Mouse (Mus musculus) MEL (cell line): ENCODE data around the gene D230025D16Rik. TPM values are rescaled to one million over a fixed set of nuclear protein-coding genes. Genes with fewer than 3 reads are reported as not detected.
A peak's percentile ranks its signal among the peaks of the same experiment; 100 is the strongest.

ENCODE experiments used
- DNase-seq: peaks from one replicate; pipeline ENCODE4 v3.0.0; 2011; ENCODE audit warnings: low read depth, low spot score
- H3K27ac ChIP-seq: 2 replicates; pipeline ENCODE4 v1.5.1; 2012; ENCODE audit warnings: low read depth, mild to moderate bottlenecking, control low read depth, low read length, moderate library complexity; ENCODE audit not compliant: control insufficient read depth
- H3K27me3 ChIP-seq, 2 experiments: fragments of 150-350 bp in 1 of 2; sonication (generic) in 1 of 2; 2 replicates each; pipeline ENCODE4 v1.6.1; 2012; ENCODE audit warnings: low read length in 2 of 2, mild to moderate bottlenecking in 2 of 2, improper control_type of control experiment in 1 of 2, moderate library complexity in 1 of 2; ENCODE audit not compliant: insufficient read depth in 2 of 2, control insufficient read depth in 1 of 2
- H3K36me3 ChIP-seq, 2 experiments: 2 replicates each; pipeline ENCODE4 v1.6.1; 2012 to 2014; ENCODE audit warnings: low read length in 2 of 2, improper control_type of control experiment in 1 of 2, inconsistent platforms in 1 of 2, mild to moderate bottlenecking in 1 of 2; ENCODE audit not compliant: insufficient read depth in 2 of 2, control insufficient read depth in 1 of 2
- H3K4me1 ChIP-seq, 2 experiments: fragments of 150-350 bp in 1 of 2; sonication (generic) in 1 of 2; 2 replicates each; pipeline ENCODE4 v1.6.1; 2012; ENCODE audit warnings: low read length in 2 of 2, improper control_type of control experiment in 1 of 2, mild to moderate bottlenecking in 1 of 2; ENCODE audit not compliant: insufficient read depth in 2 of 2, control insufficient read depth in 1 of 2
- H3K4me3 ChIP-seq, 2 experiments: fragments of 150-350 bp in 1 of 2; sonication (generic) in 1 of 2; 2 replicates each; pipeline ENCODE4 v1.5.1; 2012; ENCODE audit warnings: low read depth in 2 of 2, low read length in 2 of 2, mild to moderate bottlenecking in 2 of 2, moderate library complexity in 2 of 2, control low read depth in 1 of 2, improper control_type of control experiment in 1 of 2; ENCODE audit not compliant: control insufficient read depth in 1 of 2, insufficient read depth in 1 of 2
- H3K79me2 ChIP-seq: 2 replicates; pipeline ENCODE4 v1.6.1; 2012; ENCODE audit warnings: mild to moderate bottlenecking, low read length, moderate library complexity; ENCODE audit not compliant: control insufficient read depth, poor library complexity, insufficient read depth
- H3K9ac ChIP-seq: 2 replicates; pipeline ENCODE4 v1.6.1; 2012; ENCODE audit warnings: low read depth, mild to moderate bottlenecking, control low read depth, low read length, moderate library complexity; ENCODE audit not compliant: control insufficient read depth, poor library complexity, severe bottlenecking
- H3K9me3 ChIP-seq: fragments of 150-350 bp; sonication (generic); replicated peaks from 2 replicates; pipeline ENCODE4 v1.6.1; 2012; ENCODE audit warnings: mild to moderate bottlenecking, low read length, improper control_type of control experiment, moderate library complexity; ENCODE audit not compliant: insufficient read depth
- CTCF ChIP-seq, 3 experiments: IDR thresholded peaks in 2 of 3; conservative IDR thresholded peaks in 1 of 3; 2 replicates each; pipeline ENCODE4 v1.5.1; 2011 to 2012; ENCODE audit warnings: low read length in 3 of 3, low read depth in 2 of 3, mild to moderate bottlenecking in 2 of 3, improper control_type of control experiment in 1 of 3, inconsistent platforms in 1 of 3, mixed read lengths in 1 of 3, moderate library complexity in 1 of 3; ENCODE audit not compliant: control insufficient read depth in 1 of 3, insufficient read depth in 1 of 3, poor library complexity in 1 of 3, severe bottlenecking in 1 of 3
- E2F4 ChIP-seq: IDR thresholded peaks from 2 replicates; pipeline ENCODE4 v1.6.1; 2011; ENCODE audit warnings: low read depth, low read length, improper control_type of control experiment, borderline replicate concordance
- EP300 ChIP-seq, 2 experiments: IDR thresholded peaks; 2 replicates each; pipeline ENCODE4 v1.6.1; 2011; ENCODE audit warnings: improper control_type of control experiment in 2 of 2, low read length in 2 of 2, low read depth in 1 of 2, mild to moderate bottlenecking in 1 of 2
- ETS1 ChIP-seq: IDR thresholded peaks from 2 replicates; pipeline ENCODE4 v1.6.1; 2012; ENCODE audit warnings: low read depth, mild to moderate bottlenecking, inconsistent platforms, low read length, improper control_type of control experiment, moderate library complexity
- GABPA ChIP-seq: IDR thresholded peaks from 2 replicates; pipeline ENCODE4 v1.6.1; 2012; ENCODE audit warnings: low read depth, mild to moderate bottlenecking, inconsistent platforms, low read length, improper control_type of control experiment, moderate library complexity
- GATA1 ChIP-seq: IDR thresholded peaks from 2 replicates; pipeline ENCODE4 v1.6.1; 2011; ENCODE audit warnings: low read depth, low read length, improper control_type of control experiment
- HCFC1 ChIP-seq: IDR thresholded peaks from 2 replicates; pipeline ENCODE4 v1.6.1; 2012; ENCODE audit warnings: low read depth, mild to moderate bottlenecking, inconsistent platforms, low read length, improper control_type of control experiment, moderate library complexity
- JUND ChIP-seq: IDR thresholded peaks from 2 replicates; pipeline ENCODE4 v1.6.1; 2011; ENCODE audit warnings: low read depth, mild to moderate bottlenecking, improper control_type of control experiment, low read length
- MAX ChIP-seq: IDR thresholded peaks from 2 replicates; pipeline ENCODE4 v1.6.1; 2011; ENCODE audit warnings: low read length, improper control_type of control experiment
- MYB ChIP-seq: IDR thresholded peaks from 2 replicates; pipeline ENCODE4 v1.6.1; 2011; ENCODE audit warnings: mild to moderate bottlenecking, low read depth, low read length, improper control_type of control experiment
- NELFE ChIP-seq: IDR thresholded peaks from 2 replicates; pipeline ENCODE4 v1.6.1; 2011; ENCODE audit warnings: low read depth, low read length, improper control_type of control experiment
- POLR2A ChIP-seq, 2 experiments: IDR thresholded peaks; 2 replicates each; pipeline ENCODE4 v1.6.1; 2011 to 2012; ENCODE audit warnings: low read length in 2 of 2, mild to moderate bottlenecking in 2 of 2, control low read depth in 1 of 2, improper control_type of control experiment in 1 of 2, low read depth in 1 of 2, moderate library complexity in 1 of 2; ENCODE audit not compliant: control insufficient read depth in 1 of 2, insufficient read depth in 1 of 2, poor library complexity in 1 of 2
- POLR2AphosphoS2 ChIP-seq: IDR thresholded peaks from 2 replicates; pipeline ENCODE4 v1.6.1; 2011; ENCODE audit warnings: low read length, improper control_type of control experiment
- POLR2AphosphoS5 ChIP-seq: IDR thresholded peaks from 2 replicates; pipeline ENCODE4 v1.6.1; 2012; ENCODE audit warnings: low read depth, borderline replicate concordance, mild to moderate bottlenecking, inconsistent platforms, low read length, moderate library complexity, mixed read lengths
- SIN3A ChIP-seq: IDR thresholded peaks from 2 replicates; pipeline ENCODE4 v1.6.1; 2012; ENCODE audit warnings: low read length, improper control_type of control experiment, inconsistent platforms
- TBP ChIP-seq: IDR thresholded peaks from 2 replicates; pipeline ENCODE4 v1.8.0; 2011; ENCODE audit warnings: low read depth, low read length, improper control_type of control experiment
- TCF12 ChIP-seq: IDR thresholded peaks from 2 replicates; pipeline ENCODE4 v1.6.1; 2014; ENCODE audit warnings: low read depth, mild to moderate bottlenecking, inconsistent platforms, low read length, improper control_type of control experiment, moderate library complexity
- USF1 ChIP-seq: IDR thresholded peaks from 2 replicates; pipeline ENCODE4 v1.6.1; 2014; ENCODE audit warnings: low read depth, mild to moderate bottlenecking, inconsistent platforms, low read length, improper control_type of control experiment, moderate library complexity
- USF2 ChIP-seq, 2 experiments: IDR thresholded peaks; 2 replicates each; pipeline ENCODE4 v1.6.1; 2011 to 2012; ENCODE audit warnings: improper control_type of control experiment in 2 of 2, low read length in 2 of 2, borderline replicate concordance in 1 of 2, inconsistent platforms in 1 of 2, low read depth in 1 of 2, mild to moderate bottlenecking in 1 of 2; ENCODE audit not compliant: insufficient read depth in 1 of 2
- ZC3H11A ChIP-seq: IDR thresholded peaks from 2 replicates; pipeline ENCODE4 v1.6.1; 2012; ENCODE audit warnings: low read depth, mild to moderate bottlenecking, inconsistent platforms, low read length, improper control_type of control experiment
- ZKSCAN1 ChIP-seq: IDR thresholded peaks from 2 replicates; pipeline ENCODE4 v1.6.1; 2012; ENCODE audit warnings: low read depth, mild to moderate bottlenecking, inconsistent platforms, low read length, improper control_type of control experiment, moderate library complexity
- ZMIZ1 ChIP-seq: IDR thresholded peaks from 2 replicates; pipeline ENCODE4 v1.6.1; 2012; ENCODE audit warnings: low read depth, mild to moderate bottlenecking, inconsistent platforms, low read length, improper control_type of control experiment, moderate library complexity
- ZNF384 ChIP-seq: IDR thresholded peaks from 2 replicates; pipeline ENCODE4 v1.6.1; 2012; ENCODE audit warnings: low read depth, mild to moderate bottlenecking, inconsistent platforms, low read length, improper control_type of control experiment
- polyA plus RNA-seq, 2 experiments: library from polyadenylated mRNA; stranded (reverse) in 1 of 2; unstranded in 1 of 2; fragments of >175 nt in 1 of 2; fragments of >200 nt in 1 of 2; gene quantifications; 2 replicates each; pipeline versions ENCODE4 v1.2.1 to v1.2.4; 2012; ENCODE audit warnings: low replicate concordance in 2 of 2, low read depth in 1 of 2; ENCODE audit not compliant: insufficient read length in 2 of 2, insufficient read depth in 1 of 2, missing spikeins in 1 of 2
- total RNA-seq: library from RNA; depleted of rRNA; stranded (reverse); fragments of 300-350 nt; gene quantifications from 2 replicates; pipeline ENCODE4 v1.2.3, GENCODE M21; 2012

The D230025D16Rik gene
- total and polyA plus RNA-seq, 3 experiments: 18.3 to 22.4 TPM; not detected in 1

GRCm38 (mm10) chr8:105295256-105295655 lies 70.3 kb downstream of the D230025D16Rik start:
- Histone ChIP-seq H3K27ac (no peak overlapping the region), H3K4me3 (no peak overlapping the region), H3K4me1 (peaks cover 9 to 21% of the 10 kb centered on the region in 2 experiments)

GRCm38 (mm10) chr8:105295895-105296573 lies 71.1 kb downstream of the D230025D16Rik start, which contains the start of gene Exoc3l:
Gene Exoc3l (minus strand): TSS chr8:105296101.
- Histone ChIP-seq H3K4me1 (peaks cover 11 to 21% of the 10 kb centered on the region in 2 experiments), H3K79me2 (peaks cover 32% of the 10 kb centered on the region), H3K27ac (peak within 1 kb of the TSS; percentile 69; the same call in 1 of the 2 replicates), H3K9ac (peak within 1 kb of the TSS; percentile 78), H3K27me3 (no peaks in the 10 kb centered on the region), H3K4me3 (peak within 1 kb of the TSS; percentile 81 to 86), H3K9me3 (no peaks in the 10 kb centered on the region), H3K36me3 (peaks cover 7 to 21% of the 10 kb centered on the region in 2 experiments)
- DNase-seq: no peak
- TF ChIP-seq POLR2A (IDR thresholded peaks at IDR 0.05; ENCODE audit: control insufficient read depth in 1 of 2, insufficient read depth in 1 of 2, low read depth in 1 of 2, low read length in 2 of 2, poor library complexity in 1 of 2) (no peak), USF1 (no peak), CTCF (IDR thresholded peaks at IDR 0.05 in 2 of 3, conservative IDR thresholded peaks at IDR 0.05 in 1 of 3; ENCODE audit: control insufficient read depth in 1 of 3, insufficient read depth in 1 of 3, low read depth in 2 of 3, low read length in 3 of 3, poor library complexity in 1 of 3, severe bottlenecking in 1 of 3) (no peak), MAX (no peak), NELFE (no peak), TCF12 (no peak), HCFC1 (no peak), ETS1 (no peak), JUND (no peak), E2F4 (no peak), ZKSCAN1 (no peak), POLR2AphosphoS5 (no peak), MYB (no peak), TBP (no peak), ZNF384 (no peak), USF2 (IDR thresholded peaks at IDR 0.05; ENCODE audit: borderline replicate concordance in 1 of 2, insufficient read depth in 1 of 2, low read depth in 1 of 2, low read length in 2 of 2) (no peak), SIN3A (no peak)

More at GRCm38 (mm10) chr8:105295256-105295655, 70.3 kb downstream of the D230025D16Rik start:
- DNase-seq: no peak
- Histone ChIP-seq H3K9ac (no peak overlapping the region), H3K36me3 (peaks cover under 1 to 13% of the 10 kb centered on the region in 2 experiments), H3K9me3 (no peaks in the 10 kb centered on the region), H3K79me2 (peaks cover 26% of the 10 kb centered on the region)
- TF ChIP-seq ZMIZ1 (no peak), HCFC1 (no peak), ZKSCAN1 (no peak), E2F4 (no peak), POLR2AphosphoS2 (no peak), GABPA (no peak), GATA1 (no peak), SIN3A (no peak), ZNF384 (no peak), EP300 (IDR thresholded peaks at IDR 0.05; ENCODE audit: low read depth in 1 of 2, low read length in 2 of 2) (no peak), USF1 (no peak), ZC3H11A (no peak), ETS1 (no peak)
- TF ChIP-seq, all 39 proteins: peak for 0
- no peaks in the 10 kb centered on the region for H3K27me3 ChIP-seq
